Mouse (Mus musculus) urinary bladder, postnatal 4 days (tissue): ENCODE measurements around the gene Alpl.
A peak's percentile ranks its signal among the peaks of the same experiment; 100 is the strongest.

Source experiments
- DNase-seq, 2 experiments: peaks; one replicate each; pipeline ENCODE4 v3.0.0; 2021 to 2022; ENCODE audit warnings: low spot score in 2 of 2

The Alpl gene

GRCm38 (mm10) chr4:137717671-137718070 lies 78.5 kb downstream of the Alpl start:
- no peak for DNase-seq

DNA sequence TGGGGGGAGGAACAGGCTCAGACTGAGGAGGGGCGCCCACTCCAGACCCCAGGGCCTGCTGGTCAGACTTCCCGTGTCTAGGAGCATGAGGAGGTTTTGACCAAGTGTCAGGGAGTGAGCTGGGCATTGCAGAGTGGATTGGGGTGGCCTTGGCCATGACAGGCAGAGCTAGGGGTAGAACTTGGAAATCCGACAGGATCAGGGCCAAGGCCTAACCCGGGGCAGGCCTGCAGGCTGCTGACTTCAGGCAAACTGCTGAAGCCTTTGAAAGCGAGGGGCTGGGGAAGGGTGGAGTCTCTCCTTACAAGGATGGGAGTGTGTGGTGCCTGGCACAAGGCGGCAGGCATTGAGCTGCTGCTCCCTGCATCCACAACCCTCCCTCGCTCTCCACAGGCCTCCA lies 79.2 kb downstream of the Alpl start:
- no peak for DNase-seq

DNA sequence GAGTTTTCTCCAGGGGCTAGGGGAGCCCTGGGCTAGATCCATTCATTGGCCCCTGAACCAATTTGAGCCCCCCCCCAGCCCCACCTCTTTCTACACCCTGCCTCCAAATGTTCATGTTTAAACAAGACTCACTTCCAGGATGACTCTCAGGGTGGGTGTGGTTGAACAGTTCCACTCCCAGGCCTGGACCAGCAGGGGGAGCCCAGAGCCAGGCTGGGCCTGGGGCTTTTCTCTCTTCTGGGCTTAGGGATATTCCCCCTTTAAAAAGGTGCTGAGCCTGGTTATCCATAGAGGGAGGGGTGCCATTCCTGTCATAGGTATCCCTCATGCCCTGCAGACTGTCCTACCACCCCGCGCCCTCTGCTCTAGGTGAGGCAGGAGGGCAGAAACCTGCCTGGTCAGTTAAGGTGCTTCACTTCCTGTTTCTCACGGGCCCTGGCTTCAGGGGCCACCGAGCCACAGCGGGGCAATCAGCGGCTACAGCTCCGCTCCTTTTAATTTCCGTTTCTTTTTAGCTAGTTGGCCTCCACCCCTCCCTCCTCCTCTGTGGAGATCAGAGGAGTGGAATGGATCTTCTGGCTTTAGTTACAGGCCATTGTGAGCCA lies 82.1 kb downstream of the Alpl start:
- DNase-seq: no peak

- DNase-seq: no peak
Observed at GRCm38 (mm10) chr4:137712963-137713362, 83.2 kb downstream of the Alpl start.

GRCm38 (mm10) chr4:137707216-137707990 lies 88.8 kb downstream of the Alpl start:
- DNase-seq: peak; percentile 89 to 91

DNA sequence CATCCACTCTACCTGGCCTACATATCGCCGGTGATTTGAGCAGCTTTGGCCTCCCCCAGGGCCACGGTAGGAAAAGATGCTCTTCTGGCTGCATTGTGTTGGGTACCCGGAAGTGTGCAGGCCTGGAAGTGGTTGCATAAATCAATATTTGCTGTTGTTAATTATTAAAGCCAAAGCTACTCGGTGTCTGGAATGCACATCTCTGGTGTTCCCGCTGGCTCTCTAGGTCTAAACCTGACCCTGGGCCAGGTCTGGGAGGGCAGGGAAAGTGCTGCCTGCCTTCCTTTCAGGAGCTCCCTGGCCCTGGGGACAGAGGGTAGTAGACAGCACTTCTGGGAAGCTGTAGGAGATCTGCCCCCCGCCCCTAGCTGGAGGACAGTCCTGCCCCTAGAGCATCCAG lies 89.7 kb downstream of the Alpl start:
- no peak for DNase-seq

- DNase-seq: no peak
Observed at GRCm38 (mm10) chr4:137705379-137705778, 90.8 kb downstream of the Alpl start.

DNA sequence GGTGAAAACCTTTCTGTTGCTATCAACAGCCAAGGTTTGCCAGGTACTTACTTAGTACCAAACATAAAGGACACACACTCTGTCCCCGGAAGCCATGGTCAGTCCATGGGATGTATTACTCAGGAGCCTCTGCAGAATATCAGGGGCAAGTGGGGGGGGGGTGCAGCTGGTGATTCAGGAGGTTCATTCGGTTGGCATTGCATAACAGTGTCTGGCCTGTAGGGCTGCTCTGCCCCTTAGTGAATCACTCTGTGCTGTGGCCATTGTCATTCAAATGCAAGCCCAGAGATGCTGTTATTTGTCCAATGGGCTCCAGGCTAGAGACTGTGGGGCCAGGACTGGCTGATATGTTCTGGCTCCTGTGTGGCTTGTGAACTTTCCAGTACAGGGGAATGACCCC lies 91.6 kb downstream of the Alpl start:
- DNase-seq: no peak

DNA sequence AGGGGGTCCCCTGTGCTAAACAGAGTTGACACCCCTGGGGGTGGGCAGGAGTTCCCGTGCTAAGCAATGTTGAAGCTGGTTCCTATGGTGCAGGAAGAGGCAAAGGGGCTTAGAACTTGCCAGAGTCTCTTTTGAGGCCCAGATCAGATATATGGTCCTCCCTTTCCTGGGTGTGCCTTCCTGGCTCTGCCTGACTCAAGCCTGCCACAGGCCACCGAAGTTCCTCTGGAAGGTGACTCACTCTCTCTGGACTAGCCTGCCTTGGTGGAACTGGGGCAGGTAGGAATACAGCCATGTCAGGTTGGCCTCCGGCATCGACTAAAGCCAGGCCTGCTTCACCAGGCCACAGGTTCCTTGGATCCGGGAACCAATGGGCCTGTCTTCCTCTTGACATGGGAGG lies 93.1 kb downstream of the Alpl start:
- no peak for DNase-seq

- DNase-seq: no peak
Observed at GRCm38 (mm10) chr4:137700960-137701359, 95.2 kb downstream of the Alpl start.

DNA sequence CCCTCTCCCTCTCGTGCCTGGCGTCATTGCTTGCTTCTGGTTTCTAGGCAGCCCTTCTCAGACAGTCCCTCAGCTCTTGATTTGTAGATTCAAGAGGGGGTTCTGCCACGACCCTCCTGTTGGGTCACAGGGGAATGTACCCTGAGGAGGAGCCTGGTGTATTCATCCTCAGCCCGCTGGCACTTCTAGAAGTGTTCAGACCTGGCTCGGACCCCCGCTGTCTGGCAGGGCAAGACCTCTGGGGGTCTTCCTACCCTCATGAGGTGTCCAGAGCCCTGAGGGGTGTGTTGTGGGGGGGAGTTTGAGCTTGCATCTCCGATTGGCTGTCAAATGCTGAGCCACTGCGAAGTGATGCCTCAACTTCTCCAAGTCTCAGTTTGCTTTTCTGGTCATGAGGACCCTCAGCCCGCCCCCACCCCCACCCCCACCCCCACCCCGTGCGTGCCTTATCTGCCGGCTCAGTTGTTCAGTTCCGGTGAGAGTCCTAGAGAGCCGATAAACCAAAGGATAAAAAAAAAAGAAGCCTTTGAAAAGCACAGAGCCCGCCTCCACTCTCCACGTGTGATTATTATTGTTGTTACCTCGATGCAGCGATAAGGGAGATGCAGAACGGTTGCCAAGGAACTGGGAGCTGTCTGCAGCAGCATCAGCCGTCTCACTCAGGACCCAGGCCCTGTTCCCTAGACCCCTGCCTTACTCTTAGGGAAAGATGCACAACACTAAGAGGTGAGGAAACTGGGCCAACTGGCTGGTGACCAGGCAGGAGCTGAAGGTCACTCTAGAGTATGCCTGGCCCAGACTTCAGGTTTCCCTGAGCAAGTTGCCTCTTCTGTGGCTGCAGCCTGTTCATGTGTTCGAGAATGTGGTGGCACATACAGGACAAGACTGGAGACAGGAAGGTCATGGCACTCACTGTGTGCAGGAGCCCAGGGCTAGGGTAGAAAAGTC lies 96.6 kb downstream of the Alpl start:
- no peak for DNase-seq

- DNase-seq: no peak
Observed at GRCm38 (mm10) chr4:137698076-137698985, 97.9 kb downstream of the Alpl start.

GRCm38 (mm10) chr4:137697156-137697885 lies 98.9 kb downstream of the Alpl start:
- no peak for DNase-seq

DNA sequence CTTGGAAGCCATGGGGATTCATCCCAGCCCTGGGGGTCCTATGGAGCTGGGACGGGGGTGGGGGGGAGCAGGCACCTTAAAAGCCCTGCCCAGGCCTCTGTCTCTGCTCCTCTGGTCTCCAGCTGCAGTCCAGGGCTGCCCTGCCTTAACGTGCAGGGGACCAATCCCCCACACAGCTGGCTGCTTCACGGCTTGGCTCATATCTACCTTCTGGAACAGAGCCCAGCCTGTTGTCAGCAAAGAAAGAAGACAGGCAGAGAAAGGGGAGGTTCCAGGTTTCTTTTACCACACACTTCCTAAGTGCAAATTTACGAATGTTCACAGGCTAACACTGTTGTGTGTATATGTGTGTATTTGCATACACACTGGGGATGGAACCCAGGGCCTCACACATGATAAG lies 100.3 kb downstream of the Alpl start:
- DNase-seq: no peak

DNA sequence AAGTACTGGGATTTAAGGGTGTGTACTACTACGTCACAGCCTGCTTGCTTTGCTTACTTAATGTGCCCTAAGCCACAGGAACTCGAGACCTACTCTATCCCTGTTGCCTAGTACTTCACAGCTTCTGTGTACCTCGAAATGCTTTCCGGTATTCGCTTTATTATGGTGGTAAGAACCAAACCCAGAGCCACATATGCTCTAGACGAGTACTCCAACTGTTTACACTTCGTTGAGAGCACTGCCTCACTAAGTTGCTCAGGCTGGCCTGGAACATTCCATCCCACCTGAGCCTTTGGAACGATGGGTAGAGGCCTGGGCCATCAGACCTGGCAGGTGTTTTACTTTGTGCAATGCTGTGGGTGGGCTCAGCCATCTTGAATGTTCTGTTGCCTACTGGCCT lies 100.9 kb downstream of the Alpl start:
- DNase-seq: no peak

DNA sequence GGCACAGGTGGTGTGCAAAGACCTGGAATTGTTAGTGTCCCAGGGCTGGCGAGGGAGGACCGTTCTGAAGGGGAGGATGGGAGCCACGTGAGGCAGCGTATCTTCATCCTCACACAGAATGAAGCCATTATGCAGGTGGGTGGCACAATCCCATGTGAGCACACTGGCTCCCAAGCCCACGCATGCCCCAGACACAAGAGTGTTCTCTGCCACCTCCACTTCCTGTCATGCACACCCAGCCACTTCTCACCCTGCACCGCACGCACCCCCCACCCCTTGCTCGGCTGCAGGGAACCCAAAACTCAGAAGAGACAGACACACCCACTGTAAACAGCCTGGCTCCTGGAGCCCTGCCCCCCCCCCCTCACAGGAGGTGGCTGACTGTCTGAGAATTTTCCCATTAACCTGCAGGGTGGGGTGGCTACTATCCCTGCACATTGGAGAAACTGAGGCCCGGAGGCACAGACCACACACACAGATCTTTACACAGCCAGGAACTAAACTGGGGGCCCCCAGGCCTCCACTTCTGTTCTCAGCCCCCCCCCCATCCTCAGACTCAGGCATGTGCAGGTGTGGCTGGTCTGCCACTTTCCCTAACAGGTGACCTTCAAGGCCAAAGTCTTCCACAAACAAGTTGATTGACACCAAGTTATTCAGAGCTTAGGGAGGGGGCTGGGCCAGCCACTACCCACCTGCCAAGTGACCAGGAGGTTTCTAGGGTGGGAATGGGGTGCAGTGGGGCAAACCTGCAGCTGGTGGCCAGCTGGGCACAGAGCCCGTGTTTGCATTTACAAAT lies 103.9 kb downstream of the Alpl start:
- no peak for DNase-seq
